Mouse (Mus musculus): ENCODE results near the gene Zfp39.

DNA sequence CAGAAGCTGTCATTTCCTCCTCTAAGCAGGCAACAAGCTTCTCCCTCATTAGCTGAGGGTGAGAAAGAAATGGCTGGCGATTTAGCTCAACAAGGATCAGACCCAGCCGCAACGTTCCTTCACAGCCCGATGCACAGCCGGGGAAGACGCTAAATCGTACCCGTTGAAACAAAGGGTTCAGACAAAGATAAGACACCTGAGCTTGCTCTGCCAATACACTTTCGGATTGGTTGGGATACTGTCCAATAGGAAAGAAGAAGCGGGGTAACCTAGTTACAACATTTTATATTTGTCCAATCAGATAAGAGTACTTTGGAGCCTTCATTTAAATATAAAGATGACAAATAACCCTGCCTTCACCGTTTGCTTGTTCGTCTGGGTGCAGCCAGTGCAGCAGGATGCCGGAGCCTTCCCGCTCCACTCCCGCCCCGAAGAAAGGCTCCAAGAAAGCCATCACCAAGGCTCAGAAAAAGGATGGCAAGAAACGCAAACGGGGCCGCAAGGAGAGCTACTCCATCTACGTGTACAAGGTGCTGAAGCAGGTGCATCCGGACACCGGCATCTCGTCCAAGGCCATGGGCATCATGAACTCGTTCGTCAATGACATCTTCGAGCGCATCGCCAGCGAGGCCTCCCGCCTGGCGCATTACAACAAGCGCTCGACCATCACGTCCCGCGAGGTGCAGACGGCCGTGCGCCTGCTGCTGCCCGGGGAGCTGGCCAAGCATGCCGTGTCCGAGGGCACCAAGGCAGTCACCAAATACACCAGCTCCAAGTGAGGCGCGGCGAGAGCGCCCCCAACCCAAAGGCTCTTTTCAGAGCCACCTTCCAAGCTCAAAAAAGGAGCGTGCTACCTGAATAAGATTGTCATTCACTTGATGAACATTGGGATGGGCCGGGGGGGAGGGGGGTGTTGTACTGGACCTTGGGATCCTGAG is 44.8 kb upstream of the Zfp39 start, which contains the start of gene Hist3h2ba:
- no peak for TF ChIP-seq CTCF (IDR thresholded peaks at IDR 0.05; ENCODE audit: insufficient read depth, low read length)
- TF ChIP-seq POLR2A (IDR thresholded peaks at IDR 0.05; ENCODE audit: borderline replicate concordance, extremely low read depth, low read depth, low read length) = peak; percentile 50; the same call in 1 of the 2 replicates
